Mouse (Mus musculus): ENCODE measurements around the gene Cblc. TPM values are rescaled to one million over a fixed set of nuclear protein-coding genes. Genes with fewer than 3 reads are reported as not detected.

The Cblc gene
- polyA plus RNA-seq, 1 experiment from 2014 or later, result not detected

DNA sequence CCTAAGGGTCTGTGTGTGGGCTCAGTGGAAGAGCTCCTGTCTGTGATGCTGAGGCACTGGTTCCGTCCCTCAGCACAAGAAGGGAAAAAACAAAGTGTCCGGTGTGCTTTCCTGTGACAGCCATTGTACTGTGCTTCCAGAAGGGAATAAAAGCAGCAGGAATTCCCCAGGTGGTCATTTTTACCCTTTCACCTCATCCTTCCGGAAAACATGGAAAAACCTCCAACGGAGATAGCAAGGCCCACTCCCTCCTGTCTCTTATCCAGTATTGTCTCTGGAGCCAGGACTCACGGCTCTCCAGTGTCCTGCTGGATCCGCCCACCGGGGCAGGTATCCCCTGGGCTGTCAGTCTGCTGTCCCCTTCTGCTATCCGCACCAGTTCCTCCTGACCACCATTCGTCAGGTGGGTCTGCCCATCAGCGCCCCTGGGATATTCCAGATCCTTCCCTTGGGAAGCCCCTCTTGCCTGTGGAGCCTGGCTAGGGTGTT lies 62.4 kb downstream of the Cblc start:
- Histone ChIP-seq H3K4me2 (no peak overlapping the region), H3K27ac (ENCODE audit: low read depth, low read length) (no peak overlapping the region), H3K4me1 (ENCODE audit: control insufficient read depth, insufficient read depth, low read length) (no peaks in the 10 kb centered on the region), H3K4me3 (ENCODE audit: low read depth, low read length) (no peak overlapping the region), H3K9me3 (ENCODE audit: control insufficient read depth, low read length) (no peaks in the 10 kb centered on the region), H3K27me3 (ENCODE audit: control insufficient read depth, insufficient read depth, low read length) (no peaks in the 10 kb centered on the region), H3K36me3 (ENCODE audit: control insufficient read depth, insufficient read depth, low read length) (peaks cover 19% of the 10 kb centered on the region), H3K9ac (ENCODE audit: low read length) (no peak overlapping the region)
- WGBS, result 87% methylated on average over 10 of the region's 10 CpGs
- ATAC-seq (ENCODE audit: low FRiP score), result no peak
- DNase-seq (ENCODE audit: low spot score, missing footprints), result no peak

Other genes with a start within 250 kb of the Cblc start
- gene Ppp1r37, start 233.7 kb downstream of the Cblc start, polyA plus RNA-seq (2014; fragmentation: Nextera tagmentation; extraction: Ambion mirVana), result 2.8 and 3.0 TPM in 2 replicates
- gene Zfp296, start 219.5 kb downstream of the Cblc start, polyA plus RNA-seq (2014; fragmentation: Nextera tagmentation; extraction: Ambion mirVana), result 0.10 and 0.20 TPM in 2 replicates
- 152 and 161 TPM in 2 replicates for gene Gemin7, start 219.2 kb downstream of the Cblc start, polyA plus RNA-seq (2014; fragmentation: Nextera tagmentation; extraction: Ambion mirVana)
- gene Clasrp, start 192.3 kb downstream of the Cblc start, polyA plus RNA-seq (2014; fragmentation: Nextera tagmentation; extraction: Ambion mirVana), result 44.6 and 46.1 TPM in 2 replicates
- 3.7 and 4.3 TPM in 2 replicates for gene Relb, start 167.4 kb downstream of the Cblc start, polyA plus RNA-seq (2014; fragmentation: Nextera tagmentation; extraction: Ambion mirVana)
- 89.7 and 94.1 TPM in 2 replicates for gene Clptm1, start 131.8 kb downstream of the Cblc start, polyA plus RNA-seq (2014; fragmentation: Nextera tagmentation; extraction: Ambion mirVana)
- gene Apoc2, start 118.9 kb downstream of the Cblc start, polyA plus RNA-seq (2014; fragmentation: Nextera tagmentation; extraction: Ambion mirVana), result not detected in 2 replicates
- gene Gm44805, start 115.4 kb downstream of the Cblc start, polyA plus RNA-seq (2014; fragmentation: Nextera tagmentation; extraction: Ambion mirVana), result not detected in 2 replicates
- gene Apoc4, start 115.3 kb downstream of the Cblc start, polyA plus RNA-seq (2014; fragmentation: Nextera tagmentation; extraction: Ambion mirVana), result not detected in 2 replicates
- gene Apoc1, start 104.1 kb downstream of the Cblc start, polyA plus RNA-seq (2014; fragmentation: Nextera tagmentation; extraction: Ambion mirVana), result 1.9 and 3.2 TPM in 2 replicates
- gene Apoe, start 97.6 kb downstream of the Cblc start, polyA plus RNA-seq (2014; fragmentation: Nextera tagmentation; extraction: Ambion mirVana), result 180 and 196 TPM in 2 replicates
- gene Tomm40, start 81.4 kb downstream of the Cblc start, polyA plus RNA-seq (2014; fragmentation: Nextera tagmentation; extraction: Ambion mirVana), result 113 and 138 TPM in 2 replicates
- 48.0 and 52.8 TPM in 2 replicates for gene Nectin2, start 46.3 kb downstream of the Cblc start, polyA plus RNA-seq (2014; fragmentation: Nextera tagmentation; extraction: Ambion mirVana)
- 11.7 and 13.2 TPM in 2 replicates for gene Bcam, start 25.8 kb downstream of the Cblc start, polyA plus RNA-seq (2014; fragmentation: Nextera tagmentation; extraction: Ambion mirVana)
- 0.47 and 0.67 TPM in 2 replicates for gene Bcl3, start 26.0 kb upstream of the Cblc start, polyA plus RNA-seq (2014; fragmentation: Nextera tagmentation; extraction: Ambion mirVana)
- gene Gm19345, start 55.2 kb upstream of the Cblc start, polyA plus RNA-seq (2014; fragmentation: Nextera tagmentation; extraction: Ambion mirVana), result 0.22 TPM in 1 of 2 replicates, not detected in the other
- not detected in 2 replicates for gene Ceacam16, start 64.5 kb upstream of the Cblc start, polyA plus RNA-seq (2014; fragmentation: Nextera tagmentation; extraction: Ambion mirVana)
- not detected in 2 replicates for gene Ceacam19, start 91.2 kb upstream of the Cblc start, polyA plus RNA-seq (2014; fragmentation: Nextera tagmentation; extraction: Ambion mirVana)
- gene Pvr, start 124.4 kb upstream of the Cblc start, polyA plus RNA-seq (2014; fragmentation: Nextera tagmentation; extraction: Ambion mirVana), result 2.8 and 3.0 TPM in 2 replicates
- 0.20 TPM in 1 of 2 replicates, not detected in the other for gene Igsf23, start 153.9 kb upstream of the Cblc start, polyA plus RNA-seq (2014; fragmentation: Nextera tagmentation; extraction: Ambion mirVana)
- not detected in 2 replicates for gene Ceacam20, start 168.6 kb upstream of the Cblc start, polyA plus RNA-seq (2014; fragmentation: Nextera tagmentation; extraction: Ambion mirVana)
- not detected in 2 replicates for gene Nlrp9b, start 194.7 kb upstream of the Cblc start, polyA plus RNA-seq (2014; fragmentation: Nextera tagmentation; extraction: Ambion mirVana)